Mouse (Mus musculus) WW6 (cell line): ENCODE measurements around the gene Pfkfb2.
"Not testable (repeated sequence)": the region's sequence is repeated elsewhere in the genome, so short reads cannot be mapped to it uniquely, and the experiment has no call there.

Experiments
- DNase-seq: peaks from one replicate; pipeline ENCODE4 v3.0.0-alpha.2; 2013; ENCODE audit warnings: low read depth, low spot score

Pfkfb2 gene

GRCm38 (mm10) chr1:130699937-130700633 lies 29.0 kb downstream of the Pfkfb2 start:
- DNase-seq, result no peak

GRCm38 (mm10) chr1:130698601-130699000 lies 30.5 kb downstream of the Pfkfb2 start:
- DNase-seq, result no peak

- no peak for DNase-seq
These were observed 45.1 kb downstream of the Pfkfb2 start for GRCm38 (mm10) chr1:130683905-130684304.

GRCm38 (mm10) chr1:130681656-130682413 lies 47.2 kb downstream of the Pfkfb2 start:
- DNase-seq, result no peak

GRCm38 (mm10) chr1:130681075-130681474 lies 48.0 kb downstream of the Pfkfb2 start:
- no peak for DNase-seq

GRCm38 (mm10) chr1:130678551-130678950 lies 50.5 kb downstream of the Pfkfb2 start:
- DNase-seq, result no peak

- DNase-seq, result not testable (repeated sequence)
These were observed 65.5 kb downstream of the Pfkfb2 start for GRCm38 (mm10) chr1:130663576-130663975.

- no peak for DNase-seq
These were observed 67.6 kb downstream of the Pfkfb2 start, which contains the start of gene C4bp for GRCm38 (mm10) chr1:130661454-130661853. Gene C4bp (minus strand): TSS chr1:130661632.

- DNase-seq, result not testable (repeated sequence)
These were observed 69.4 kb downstream of the Pfkfb2 start for GRCm38 (mm10) chr1:130659641-130660040.

GRCm38 (mm10) chr1:130644103-130644502 lies 85.0 kb downstream of the Pfkfb2 start:
- DNase-seq, result no peak

GRCm38 (mm10) chr1:130640967-130641366 lies 88.1 kb downstream of the Pfkfb2 start:
- DNase-seq, result no peak
